Mouse (Mus musculus) embryo, embryonic 9.5 days (tissue): Measurements from ENCODE around the gene Igfbp5.

Experiments used
- DNase-seq: peaks from one replicate; pipeline ENCODE4 v3.0.0-alpha.2; 2017; ENCODE audit errors: extremely low spot score

The Igfbp5 gene

GRCm38 (mm10) chr1:72811061-72811460, 63.6 kb downstream of the Igfbp5 start:
- no peak for DNase-seq

- DNase-seq: no peak
Observed at GRCm38 (mm10) chr1:72809951-72810675, 64.6 kb downstream of the Igfbp5 start.

DNA sequence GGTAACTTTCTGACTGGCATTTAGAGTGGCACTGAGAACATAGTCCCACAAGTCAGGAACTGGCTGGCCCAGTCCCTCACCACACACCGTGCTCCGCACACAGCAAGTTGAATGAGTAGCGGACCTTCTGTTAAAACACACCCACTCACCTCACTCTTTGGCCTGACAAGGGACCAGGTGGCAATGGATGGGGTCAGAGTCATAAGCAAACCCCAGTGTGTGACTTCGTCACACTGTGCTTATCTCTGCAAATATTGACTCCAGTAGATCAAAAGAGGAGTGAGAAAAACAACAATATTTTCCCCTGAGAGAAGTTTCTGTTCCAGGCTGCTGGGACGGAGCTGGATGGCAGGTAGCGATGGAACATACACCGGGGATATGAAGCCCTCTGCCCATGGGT, 65.4 kb downstream of the Igfbp5 start:
- DNase-seq: no peak
